Mouse (Mus musculus): ENCODE measurements around the gene Pou2f3.

DNA sequence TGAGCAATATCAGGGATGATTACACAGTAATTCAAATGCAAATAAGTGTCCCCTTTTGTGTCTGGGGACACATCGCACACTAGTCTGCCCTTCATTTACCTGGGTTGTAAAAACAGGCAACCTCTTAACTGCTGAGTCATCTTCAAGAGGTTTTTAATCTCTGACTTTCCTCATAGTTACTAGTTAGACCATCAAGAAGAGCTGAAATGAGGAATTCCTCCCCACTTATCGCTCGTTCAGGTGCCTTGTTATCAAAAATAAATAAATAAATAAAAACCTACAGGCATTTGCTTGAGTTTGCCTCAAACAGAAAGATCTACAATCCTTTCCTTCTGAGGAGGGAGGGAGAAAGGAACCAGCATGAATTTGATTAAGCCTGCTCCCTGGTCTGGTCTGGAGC, 101.4 kb downstream of the Pou2f3 start:
- no peak for TF ChIP-seq POLR2A (IDR thresholded peaks at IDR 0.05; ENCODE audit: control insufficient read depth, extremely low read depth, insufficient read depth, low read length, poor library complexity)
- no peak for TF ChIP-seq CTCF (IDR thresholded peaks at IDR 0.05; ENCODE audit: borderline replicate concordance, control insufficient read depth, extremely low read depth, insufficient read depth, low read length, poor library complexity)

All from thymus, adult 2 months (tissue).